Mouse (Mus musculus) midbrain, postnatal 0 days (tissue): ENCODE measurements around the gene Arhgap25. TPM values are rescaled to one million over a fixed set of nuclear protein-coding genes. Genes with fewer than 3 reads are reported as not detected.

Experiments
- ATAC-seq: fragments of 200-750 bp; cut with Nextera tagmentation; 2 replicates; pipeline ENCODE4 v1.8.0; 2017; ENCODE audit warnings: moderate number of reproducible peaks, mild to moderate bottlenecking, moderate TSS enrichment, moderate library complexity; ENCODE audit not compliant: low FRiP score
- DNase-seq: peaks from one replicate; pipeline ENCODE4 v3.0.0-alpha.2; 2015; ENCODE audit warnings: low spot score
- H3K27ac ChIP-seq: fragments of 300-500 bp; sonication (generic); 2 replicates; pipeline ENCODE4 v1.5.1; 2014; ENCODE audit warnings: low read depth, mild to moderate bottlenecking, low read length, mixed read lengths
- H3K27me3 ChIP-seq: fragments of 300-500 bp; sonication (generic); 2 replicates; pipeline ENCODE4 v1.6.1; 2014; ENCODE audit warnings: low read length, control low read depth, mixed read lengths; ENCODE audit not compliant: insufficient read depth
- H3K36me3 ChIP-seq: fragments of 300-500 bp; sonication (generic); 2 replicates; pipeline ENCODE4 v1.6.1; 2014; ENCODE audit warnings: low read length, control low read depth, mixed read lengths; ENCODE audit not compliant: insufficient read depth
- H3K4me1 ChIP-seq: fragments of 300-500 bp; sonication (generic); 2 replicates; pipeline ENCODE4 v1.6.1; 2014; ENCODE audit warnings: mild to moderate bottlenecking, control low read depth, antibody characterized with exemption, low read length, mixed read lengths; ENCODE audit not compliant: insufficient read depth
- H3K4me2 ChIP-seq: fragments of 300-500 bp; sonication (generic); 2 replicates; pipeline ENCODE4 v1.6.1; 2014; ENCODE audit warnings: low read depth, mild to moderate bottlenecking, low read length, mixed read lengths; ENCODE audit not compliant: poor library complexity, severe bottlenecking
- H3K4me3 ChIP-seq: fragments of 300-500 bp; sonication (generic); 2 replicates; pipeline ENCODE4 v1.5.1; 2014; ENCODE audit warnings: low read depth, mild to moderate bottlenecking, low read length, moderate library complexity
- H3K9ac ChIP-seq: fragments of 300-500 bp; sonication (generic); replicated peaks from 2 replicates; pipeline ENCODE4 v1.6.1; 2014; ENCODE audit warnings: mild to moderate bottlenecking, low read length, moderate library complexity, mixed read lengths; ENCODE audit not compliant: poor library complexity, severe bottlenecking
- H3K9me3 ChIP-seq: fragments of 300-500 bp; sonication (generic); 2 replicates; pipeline ENCODE4 v1.6.1; 2016; ENCODE audit warnings: low read length, control low read depth
- CTCF ChIP-seq: IDR thresholded peaks from 2 replicates; pipeline ENCODE4 v1.5.1; 2016; ENCODE audit warnings: antibody characterized with exemption, mild to moderate bottlenecking
- WGBS: fragments of 180-500 bp; shearing (Covaris S2); extraction: QIAGEN DNeasy Blood & Tissue Kit; methylation state at CpG from one replicate; pipeline ENCODE4 v1.1.7; 2014; 5-methylcytosine and 5-hydroxymethylcytosine counted together
- polyA plus RNA-seq: library from polyadenylated mRNA; unstranded; fragments of >200 nt; fragmentation: Nextera tagmentation; extraction: Ambion mirVana; gene quantifications from 2 replicates; pipeline ENCODE4 v1.2.1, GENCODE M21; 2015
- total RNA-seq: library from RNA; depleted of rRNA; stranded (reverse); fragments of >200 nt; gene quantifications from 2 replicates; pipeline ENCODE4 v1.2.3, GENCODE M21; 2014

The Arhgap25 gene
- total and polyA plus RNA-seq, 2 experiments from 2014 or later: 0.93 to 1.2 TPM

- TF ChIP-seq CTCF: no peak
- no peak overlapping the region for H3K9ac ChIP-seq
- no peak overlapping the region for H3K27ac ChIP-seq
- DNase-seq: no peak
- WGBS: 87% methylated on average over 8 of the region's 8 CpGs
- ATAC-seq: no peak
- H3K4me2 ChIP-seq: no peak overlapping the region
- no peak overlapping the region for H3K4me3 ChIP-seq
- no peaks in the 10 kb centered on the region for H3K27me3 ChIP-seq
- H3K36me3 ChIP-seq: no peaks in the 10 kb centered on the region
- no peaks in the 10 kb centered on the region for H3K4me1 ChIP-seq
- no peaks in the 10 kb centered on the region for H3K9me3 ChIP-seq
Measured at GRCm38 (mm10) chr6:87436745-87437144, 96.3 kb downstream of the Arhgap25 start.

DNA sequence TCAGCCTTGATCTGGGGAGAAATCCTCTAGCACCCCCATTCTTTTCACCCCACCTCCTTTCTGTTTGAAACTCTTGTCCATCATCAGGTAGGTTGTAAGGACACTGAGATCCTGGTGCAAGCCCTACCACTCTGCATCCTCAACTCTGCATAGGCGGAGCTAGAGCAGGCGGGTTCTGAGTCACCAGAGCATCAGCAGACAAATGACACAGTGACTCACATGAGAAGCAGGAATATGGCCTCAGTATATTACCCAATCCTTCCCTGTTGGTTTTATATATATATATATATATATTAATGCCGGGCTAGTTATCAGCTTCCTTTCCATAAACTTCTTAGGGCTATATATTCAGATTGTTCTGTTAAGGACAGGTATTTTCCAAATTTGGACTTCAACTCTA lies 97.3 kb downstream of the Arhgap25 start:
- H3K36me3 ChIP-seq: no peaks in the 10 kb centered on the region
- no peak overlapping the region for H3K27ac ChIP-seq
- H3K4me1 ChIP-seq: no peaks in the 10 kb centered on the region
- H3K9me3 ChIP-seq: no peaks in the 10 kb centered on the region
- TF ChIP-seq CTCF: no peak
- no peaks in the 10 kb centered on the region for H3K27me3 ChIP-seq
- H3K9ac ChIP-seq: no peak overlapping the region
- DNase-seq: no peak
- no peak for ATAC-seq
- no peak overlapping the region for H3K4me3 ChIP-seq
- 95% methylated on average over 3 of the region's 3 CpGs for WGBS
- H3K4me2 ChIP-seq: no peak overlapping the region

- no peak for DNase-seq
- H3K4me2 ChIP-seq: no peak within 1 kb of the TSS
- H3K27me3 ChIP-seq: no peaks in the 10 kb centered on the region
- no peak within 1 kb of the TSS for H3K4me3 ChIP-seq
- 78% methylated on average over 7 of the region's 7 CpGs for WGBS
- H3K9ac ChIP-seq: no peak within 1 kb of the TSS
- no peaks in the 10 kb centered on the region for H3K4me1 ChIP-seq
- no peak within 1 kb of the TSS for H3K27ac ChIP-seq
- TF ChIP-seq CTCF: no peak
- no peak for ATAC-seq
- H3K36me3 ChIP-seq: no peaks in the 10 kb centered on the region
- H3K9me3 ChIP-seq: no peaks in the 10 kb centered on the region
Measured at GRCm38 (mm10) chr6:87428487-87429044, 104.5 kb downstream of the Arhgap25 start, which contains the start of gene Bmp10. TSS of gene Bmp10 (plus strand) at chr6:87428994.

- Histone ChIP-seq H3K9ac (no peak overlapping the region), H3K27me3 (no peaks in the 10 kb centered on the region), H3K4me1 (no peaks in the 10 kb centered on the region), H3K4me3 (no peak overlapping the region), H3K27ac (no peak overlapping the region), H3K9me3 (no peaks in the 10 kb centered on the region), H3K36me3 (no peaks in the 10 kb centered on the region), H3K4me2 (no peak overlapping the region)
- no peak for TF ChIP-seq CTCF
- DNase-seq: no peak
- 62% methylated on average over 8 of the region's 8 CpGs for WGBS
- ATAC-seq: no peak
Measured at GRCm38 (mm10) chr6:87427616-87428015, 105.4 kb downstream of the Arhgap25 start.

DNA sequence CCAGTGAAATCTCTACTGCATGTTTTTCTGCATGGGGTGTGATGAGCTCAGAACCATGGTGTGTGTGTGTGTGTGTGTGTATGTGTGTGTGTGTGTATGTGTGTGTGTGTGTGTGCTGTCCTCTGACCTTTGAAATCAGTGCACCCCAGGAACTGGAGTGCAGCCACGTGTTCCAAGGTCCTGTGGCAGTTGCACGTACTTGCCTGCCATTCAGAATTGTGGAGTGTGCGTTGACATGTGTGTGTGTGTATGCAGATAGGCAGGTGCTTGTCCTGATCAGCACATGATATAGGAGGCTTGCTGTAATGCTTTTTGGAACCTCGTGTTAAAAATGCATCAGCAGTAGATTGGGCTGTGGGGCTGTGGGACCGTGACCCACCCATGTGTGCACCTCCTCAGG lies 106.1 kb downstream of the Arhgap25 start:
- no peaks in the 10 kb centered on the region for H3K27me3 ChIP-seq
- no peak overlapping the region for H3K4me3 ChIP-seq
- no peak for TF ChIP-seq CTCF
- H3K36me3 ChIP-seq: no peaks in the 10 kb centered on the region
- ATAC-seq: no peak
- no peaks in the 10 kb centered on the region for H3K9me3 ChIP-seq
- no peak overlapping the region for H3K4me2 ChIP-seq
- DNase-seq: no peak
- no peaks in the 10 kb centered on the region for H3K4me1 ChIP-seq
- no peak overlapping the region for H3K27ac ChIP-seq
- H3K9ac ChIP-seq: no peak overlapping the region
- WGBS: 83% methylated on average over 5 of the region's 5 CpGs

GRCm38 (mm10) chr6:87424037-87424816 lies 108.8 kb downstream of the Arhgap25 start:
- H3K4me2 ChIP-seq: peak overlapping the region; percentile 24
- H3K27ac ChIP-seq: no peak overlapping the region
- ATAC-seq: no peak
- peak; percentile 45 for DNase-seq
- WGBS: 47% methylated on average over 19 of the region's 19 CpGs
- no peaks in the 10 kb centered on the region for H3K27me3 ChIP-seq
- no peaks in the 10 kb centered on the region for H3K36me3 ChIP-seq
- H3K4me3 ChIP-seq: peak overlapping the region; percentile 9; the same call in 1 of the 2 replicates
- no peaks in the 10 kb centered on the region for H3K9me3 ChIP-seq
- H3K9ac ChIP-seq: no peak overlapping the region
- peak; percentile 13; the same call in 1 of the 2 replicates for TF ChIP-seq CTCF
- H3K4me1 ChIP-seq: no peaks in the 10 kb centered on the region
